Mouse (Mus musculus): ENCODE data around the gene Mmrn2. TPM values are rescaled to one million over a fixed set of nuclear protein-coding genes. Genes with fewer than 3 reads are reported as not detected.
"Not testable (repeated sequence)": the region's sequence is repeated elsewhere in the genome, so short reads cannot be mapped to it uniquely, and the experiment has no call there.

Gene Mmrn2
- total RNA-seq, 2 experiments from 2014 or later: 4.0 to 4.5 TPM

DNA sequence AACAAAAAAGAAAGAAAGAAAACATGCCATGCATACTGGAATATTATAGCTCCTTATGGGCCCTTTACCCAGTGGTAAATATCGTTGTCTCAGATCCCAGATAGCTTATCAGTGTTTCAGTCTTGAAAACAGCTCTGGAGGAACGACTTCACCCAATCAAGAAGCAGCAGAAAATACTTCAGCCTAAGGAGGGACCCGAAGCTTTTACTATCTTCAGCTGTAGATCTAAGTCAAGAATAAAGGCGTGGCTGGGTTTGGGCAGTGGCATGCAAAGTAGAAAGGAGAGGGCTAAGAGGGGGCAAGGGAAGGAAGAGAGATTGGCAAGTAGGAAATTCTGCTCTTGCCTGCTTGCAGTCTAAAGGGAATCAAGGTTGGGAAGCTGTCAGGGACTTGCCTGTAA lies 13.1 kb upstream of the Mmrn2 start:
- DNase-seq (ENCODE audit: low spot score in 2 of 2): no peak

DNA sequence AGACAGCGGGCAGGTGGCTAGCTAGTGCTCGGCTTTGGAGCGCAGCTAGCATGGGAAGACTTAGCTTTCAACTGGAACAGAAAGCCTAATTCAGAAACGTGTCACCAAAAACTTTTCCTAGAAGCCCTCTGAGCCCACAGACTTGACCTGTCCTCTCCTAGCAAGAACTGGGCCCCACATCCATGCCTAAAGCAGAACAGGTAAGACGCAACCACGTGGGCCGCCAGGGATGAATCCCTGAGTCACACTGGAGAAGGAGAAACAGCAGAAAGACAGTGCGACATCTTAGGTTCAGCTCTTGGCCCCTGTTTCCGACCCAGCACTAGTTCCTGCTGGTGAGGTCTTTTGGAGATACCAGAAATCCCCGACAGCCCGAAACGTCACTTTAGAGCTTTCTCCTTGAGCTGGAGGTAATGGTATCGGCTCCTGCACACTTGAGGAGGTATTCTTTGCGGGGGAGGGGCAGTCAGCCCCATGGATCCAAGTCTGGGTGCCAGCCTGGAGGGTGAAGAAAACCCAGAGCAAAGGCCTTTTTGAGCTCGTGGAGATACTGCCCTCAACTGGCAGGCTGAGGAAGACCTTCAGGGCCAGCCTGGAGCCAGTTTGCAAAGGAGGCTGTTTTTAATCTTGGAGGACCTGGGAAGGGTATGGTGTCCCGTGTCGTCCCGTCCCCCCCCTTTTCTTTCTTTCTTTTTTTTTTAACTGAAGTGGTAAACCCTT lies 12.4 kb upstream of the Mmrn2 start:
- DNase-seq (ENCODE audit: low spot score in 2 of 2): peak; percentile 73 to 77

DNA sequence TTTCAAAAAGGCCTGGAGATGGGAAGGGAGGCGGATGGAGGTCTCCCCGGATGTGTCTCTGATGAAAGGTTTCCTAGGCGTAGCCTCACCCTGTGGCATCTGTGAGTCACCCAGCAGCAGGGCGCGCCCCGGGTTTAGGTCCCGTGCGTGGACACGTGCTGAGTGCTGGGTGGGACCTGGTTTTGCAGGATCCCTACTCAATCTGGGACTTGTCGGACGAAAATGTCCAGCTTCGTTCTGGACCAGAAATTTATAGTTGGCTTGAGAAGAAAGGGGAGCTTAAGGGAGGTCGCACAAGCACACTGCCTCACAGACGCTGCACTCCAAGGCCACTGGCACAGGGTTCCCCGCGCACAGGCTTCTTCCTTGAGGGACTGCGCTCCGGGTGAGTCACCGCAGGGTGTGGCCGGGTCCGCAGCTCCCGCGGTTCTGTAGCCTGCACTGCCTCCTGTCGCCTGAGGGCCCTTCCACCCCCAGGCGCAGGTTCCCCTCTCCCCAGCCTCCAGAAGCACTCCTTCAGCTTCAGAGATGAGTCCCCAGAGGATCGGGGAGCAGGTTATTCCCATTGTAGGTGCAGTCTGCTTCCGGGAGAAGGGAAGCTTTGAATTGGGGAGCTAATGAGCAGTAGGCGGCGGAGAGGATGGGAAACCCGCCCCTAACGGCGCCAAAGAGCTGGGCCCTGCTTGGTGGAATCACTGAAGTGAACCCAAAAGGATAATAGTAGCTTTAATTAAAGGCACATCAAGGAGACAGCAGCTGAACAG lies 11.6 kb upstream of the Mmrn2 start:
- DNase-seq (ENCODE audit: low spot score in 2 of 2): peak; percentile 48 to 56

DNA sequence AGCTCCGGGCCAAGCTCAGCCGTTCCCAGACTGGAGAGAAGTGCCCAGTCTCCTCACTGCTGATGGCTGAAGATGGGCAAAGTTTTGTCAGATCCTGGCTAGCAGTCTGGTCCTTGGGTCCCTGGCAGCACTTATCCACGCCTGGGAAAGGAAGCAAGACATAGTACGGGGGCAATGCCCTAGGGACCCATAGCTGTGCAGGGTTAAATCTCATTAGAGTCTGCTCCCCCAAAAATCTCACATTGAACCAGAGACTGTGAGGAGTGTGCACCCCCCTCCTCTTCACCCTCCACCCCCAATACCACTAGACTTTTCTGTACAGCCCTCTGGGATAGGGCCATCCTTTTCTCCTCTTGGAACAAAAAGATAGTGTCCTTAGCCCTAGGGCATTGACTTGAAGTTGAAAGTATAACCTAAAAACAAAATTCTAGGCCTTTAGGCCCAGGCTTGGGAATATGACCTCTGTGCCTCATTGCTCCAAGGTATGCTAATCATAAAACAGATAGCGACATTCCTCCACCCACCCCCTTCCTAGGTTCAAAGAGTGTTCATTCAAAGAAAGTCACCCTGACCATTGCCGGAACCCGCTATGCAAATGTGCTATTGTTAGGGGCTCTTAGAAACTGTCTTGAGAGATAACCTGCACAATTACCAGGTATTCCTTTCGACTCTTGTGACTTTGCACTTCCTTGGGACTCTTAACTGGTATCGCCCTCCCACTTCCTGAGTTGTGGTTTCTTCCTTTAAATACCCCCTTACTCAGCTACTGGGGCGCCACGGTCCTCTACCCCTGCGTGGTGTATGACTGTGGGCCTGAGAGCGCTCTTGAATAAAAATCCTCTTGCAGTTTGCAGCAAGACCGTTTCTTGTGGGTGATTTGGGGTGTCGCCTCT lies 10.8 kb upstream of the Mmrn2 start:
- DNase-seq (ENCODE audit: low spot score in 2 of 2): not testable (repeated sequence)

DNA sequence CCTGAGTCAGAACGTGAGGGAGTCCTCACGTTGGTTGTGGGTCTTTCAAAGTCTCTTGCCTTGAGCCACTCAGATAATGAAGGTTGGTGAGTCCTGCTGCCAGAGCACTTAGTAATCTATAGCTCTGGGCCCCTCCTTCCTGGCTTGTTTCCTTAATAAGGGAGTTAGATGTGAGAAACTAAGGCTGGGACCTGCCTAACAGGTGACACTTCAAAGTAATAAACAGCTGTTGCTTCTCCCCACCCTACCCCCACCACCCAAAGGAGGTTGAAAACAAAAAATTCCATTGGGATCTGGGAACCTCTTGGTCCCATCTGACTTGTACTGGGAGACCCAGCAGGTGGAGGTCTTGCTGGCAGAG lies 10.1 kb upstream of the Mmrn2 start:
- DNase-seq (ENCODE audit: low spot score in 2 of 2): no peak

- DNase-seq (ENCODE audit: low spot score in 2 of 2): no peak
Observed at GRCm38 (mm10) chr14:34370203-34370602, 5.1 kb upstream of the Mmrn2 start.

DNA sequence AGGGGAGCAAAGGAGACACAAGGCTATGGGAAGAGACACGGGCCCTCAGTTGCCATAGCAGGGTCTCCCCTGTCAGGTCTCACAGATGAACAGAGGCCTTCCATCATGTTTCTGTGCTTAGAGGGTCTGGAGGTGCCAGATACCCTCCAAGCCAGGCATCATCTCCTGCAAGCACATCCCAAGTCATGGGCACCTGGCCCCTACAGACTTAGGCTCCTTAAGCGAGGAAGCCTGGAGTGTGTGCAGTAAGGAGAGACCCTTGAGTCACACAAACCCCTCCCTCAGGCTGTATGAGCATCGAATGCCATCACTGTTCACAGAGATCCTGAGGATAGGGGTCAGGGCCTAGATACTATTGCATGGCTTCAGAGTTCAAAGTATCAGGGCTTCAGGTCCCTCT lies 4.3 kb upstream of the Mmrn2 start:
- no peak for DNase-seq (ENCODE audit: low spot score in 2 of 2)

DNA sequence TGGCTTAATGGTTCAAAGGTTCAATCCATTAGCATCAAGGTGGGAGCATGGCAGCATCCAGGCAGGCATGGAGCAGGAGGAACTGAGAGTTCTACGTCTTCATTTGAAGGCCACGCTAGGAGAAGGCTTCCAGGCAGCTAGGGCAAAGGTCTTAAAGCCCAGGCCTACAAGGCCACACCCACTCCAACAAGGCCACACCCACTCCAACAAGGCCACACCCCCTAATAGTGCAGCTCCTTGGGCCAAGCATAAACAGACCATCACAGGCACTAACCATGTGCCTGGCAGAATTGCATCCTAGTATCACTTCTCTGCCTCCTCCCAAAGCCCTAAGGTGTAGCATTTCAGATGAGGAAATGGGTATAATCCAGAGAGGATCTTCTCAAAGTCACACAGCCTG lies 3.5 kb upstream of the Mmrn2 start:
- DNase-seq (ENCODE audit: low spot score in 2 of 2): no peak

DNA sequence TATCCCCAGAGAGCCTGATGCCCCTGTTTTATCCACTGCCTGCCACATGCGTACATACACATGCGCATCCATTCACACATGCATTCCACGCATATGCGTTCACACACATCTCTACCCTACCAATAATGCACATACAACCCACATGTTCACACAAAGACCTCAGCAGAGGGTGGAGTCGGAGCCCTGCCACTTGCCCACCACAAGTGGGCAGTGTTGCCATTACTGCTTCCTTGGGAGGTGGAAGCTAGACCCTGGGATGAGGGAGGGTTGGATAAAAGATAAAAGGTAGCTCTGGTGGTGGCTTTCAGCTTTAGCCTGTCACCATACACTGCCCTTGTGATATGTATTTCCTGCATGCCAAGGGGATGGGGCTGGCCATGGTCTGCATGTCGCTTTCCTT lies 2.6 kb upstream of the Mmrn2 start:
- DNase-seq (ENCODE audit: low spot score in 2 of 2): peak; percentile 76 to 80

- DNase-seq (ENCODE audit: low spot score in 2 of 2): no peak
Observed at GRCm38 (mm10) chr14:34373581-34373980, 1.7 kb upstream of the Mmrn2 start.

DNA sequence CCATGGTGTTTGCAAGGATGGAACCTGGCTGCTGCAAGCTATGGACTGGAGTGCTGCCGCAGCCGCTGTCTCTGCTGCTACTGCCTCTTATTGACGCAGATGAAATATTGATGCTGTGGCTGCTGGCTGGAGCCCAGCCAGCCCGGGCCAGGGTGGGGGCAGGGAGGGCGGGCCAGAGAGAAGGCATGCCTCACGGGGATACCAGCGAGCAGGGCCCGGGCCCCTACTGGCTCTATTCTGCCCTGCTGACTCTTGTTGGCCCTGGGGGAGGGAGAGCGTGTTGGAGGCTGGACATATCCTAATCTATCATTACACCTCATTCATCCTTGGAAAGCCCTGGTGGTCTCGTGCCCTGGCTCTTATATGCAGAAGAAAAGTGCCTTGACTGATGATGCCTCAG lies 688 bp upstream of the Mmrn2 start, which contains the start of gene Sncg:
TSS of gene Sncg (minus strand) at position 213 of the 400 bp plus-strand sequence.
- no peak for DNase-seq (ENCODE audit: low spot score in 2 of 2)

- DNase-seq (ENCODE audit: low spot score in 2 of 2): no peak
Observed at GRCm38 (mm10) chr14:34375941-34376340, 676 bp downstream of the Mmrn2 start.

DNA sequence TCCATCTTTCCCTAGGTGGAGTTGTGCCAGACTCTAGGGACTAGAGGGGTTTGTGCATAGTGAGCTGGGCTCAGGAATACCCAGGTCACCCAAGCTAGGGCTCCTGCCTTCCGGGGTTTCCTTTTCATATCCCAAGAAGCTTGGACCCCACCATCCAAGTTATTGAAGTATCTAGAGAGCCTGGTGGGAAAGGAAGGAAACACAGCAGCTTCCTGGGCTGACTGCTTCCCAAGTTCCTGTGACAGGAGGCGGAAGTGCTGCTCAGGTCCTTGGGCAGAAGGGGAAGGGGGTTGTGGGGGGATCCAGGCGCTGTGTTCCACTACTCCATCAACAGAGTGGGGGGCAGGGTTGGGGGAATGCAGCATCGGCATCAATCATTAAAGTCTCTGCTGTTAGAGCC lies 1.9 kb downstream of the Mmrn2 start:
- DNase-seq (ENCODE audit: low spot score in 2 of 2): no peak

DNA sequence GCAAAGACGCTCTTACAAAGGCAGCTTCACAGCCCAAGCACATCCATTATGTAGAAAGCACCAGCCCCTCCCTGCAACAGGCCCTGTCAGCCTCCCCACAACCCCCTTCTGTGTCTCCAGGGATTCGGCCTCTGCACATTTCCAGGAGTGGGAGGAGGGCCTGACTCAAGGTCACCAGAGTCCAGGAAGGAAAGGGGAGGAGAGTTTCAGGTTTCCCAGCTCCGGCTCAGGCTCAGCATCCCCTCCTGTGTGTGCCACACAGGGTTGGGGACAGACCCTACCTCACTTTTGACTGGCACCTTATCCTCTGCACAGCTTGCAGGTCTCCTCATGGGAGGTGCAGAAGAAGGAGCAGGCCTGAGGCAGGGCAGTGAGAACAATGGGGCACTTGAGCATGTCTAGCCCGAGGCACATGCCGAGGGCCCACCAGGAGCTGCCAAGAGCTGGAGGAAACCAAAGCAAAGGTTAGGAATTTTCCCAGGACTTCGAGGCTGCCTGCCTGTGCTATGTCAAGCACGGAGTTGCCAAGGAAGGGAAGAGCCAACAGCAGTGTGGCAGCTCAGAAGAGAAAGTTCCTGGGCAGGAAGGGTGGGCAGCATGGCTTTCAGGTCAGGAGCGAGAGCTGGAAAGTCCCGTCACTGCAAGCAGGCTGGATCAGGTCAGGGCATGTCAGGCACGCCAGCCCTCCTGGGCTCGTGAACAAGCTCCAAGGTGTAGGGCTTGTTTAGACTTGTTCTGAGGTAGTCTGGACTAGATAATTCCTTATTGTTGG lies 3.5 kb downstream of the Mmrn2 start:
- DNase-seq (ENCODE audit: low spot score in 2 of 2): no peak

GRCm38 (mm10) chr14:34382921-34383704 lies 7.8 kb downstream of the Mmrn2 start:
- DNase-seq (ENCODE audit: low spot score in 2 of 2): no peak

DNA sequence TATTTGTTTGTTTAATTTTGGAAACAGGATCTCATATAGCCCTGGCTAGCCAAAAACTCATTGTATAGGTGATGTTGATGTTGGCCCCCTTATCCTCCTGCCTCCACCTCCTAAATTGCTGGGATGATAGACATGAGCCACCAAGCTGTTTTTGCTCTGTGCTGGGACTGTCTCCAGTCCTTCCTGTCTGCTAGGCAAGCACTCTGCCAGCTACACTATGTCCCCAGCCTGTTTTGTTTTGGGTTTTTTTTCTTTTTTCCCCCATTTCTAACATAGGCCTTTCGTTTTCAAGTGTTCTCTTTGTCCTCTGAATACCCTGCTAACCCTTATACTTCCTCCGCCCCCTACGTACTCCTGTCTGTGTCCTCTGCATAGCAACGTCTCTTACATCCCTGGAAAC lies 18.0 kb downstream of the Mmrn2 start:
- DNase-seq (ENCODE audit: low spot score in 2 of 2): no peak

DNA sequence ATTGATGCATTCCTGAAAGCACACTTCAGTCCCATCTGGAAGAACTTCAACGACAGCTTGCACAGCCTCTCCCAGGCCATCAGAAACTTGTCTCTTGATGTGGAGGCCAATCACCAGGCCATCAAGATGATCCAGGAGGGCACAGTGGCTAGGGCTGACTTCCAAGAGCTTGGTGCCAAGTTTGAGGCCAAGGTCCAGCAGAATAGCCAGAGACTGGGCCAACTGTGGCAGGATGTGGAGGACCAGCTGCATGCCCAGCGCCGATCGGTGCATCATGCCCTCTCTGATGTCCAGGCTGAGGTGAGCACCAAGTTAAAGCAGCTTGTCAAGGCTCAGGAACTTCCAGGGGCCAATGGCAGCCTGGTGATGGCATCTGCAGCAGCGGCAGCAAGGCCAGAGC lies 22.6 kb downstream of the Mmrn2 start:
- no peak for DNase-seq (ENCODE audit: low spot score in 2 of 2)

GRCm38 (mm10) chr14:34398901-34399300 lies 23.6 kb downstream of the Mmrn2 start:
- DNase-seq (ENCODE audit: low spot score in 2 of 2): no peak

DNA sequence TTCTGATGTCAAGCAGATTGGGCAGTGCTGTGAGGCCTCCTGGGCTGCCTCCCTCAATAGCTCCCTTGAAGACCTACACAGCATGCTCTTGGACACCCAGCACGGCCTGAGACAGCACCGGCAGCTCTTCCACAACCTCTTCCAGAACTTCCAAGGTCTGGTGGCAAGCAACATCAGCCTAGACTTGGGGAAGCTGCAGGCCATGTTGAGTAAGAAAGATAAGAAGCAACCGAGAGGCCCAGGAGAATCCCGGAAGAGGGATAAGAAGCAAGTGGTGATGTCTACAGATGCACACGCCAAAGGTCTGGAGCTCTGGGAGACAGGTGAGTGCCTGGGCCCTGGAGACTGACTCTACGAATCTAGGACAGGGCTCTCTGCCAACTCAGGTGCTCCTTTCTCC lies 24.0 kb downstream of the Mmrn2 start:
- DNase-seq (ENCODE audit: low spot score in 2 of 2): no peak

- no peak for DNase-seq (ENCODE audit: low spot score in 2 of 2)
Observed at GRCm38 (mm10) chr14:34400021-34400420, 24.8 kb downstream of the Mmrn2 start.

All from layer of hippocampus, postnatal 10 days (tissue).